Mouse (Mus musculus): ENCODE data around the gene F2rl2. TPM values are rescaled to one million over a fixed set of nuclear protein-coding genes. Genes with fewer than 3 reads are reported as not detected.

The F2rl2 gene
- under 1 TPM; 0.15 to 0.17 TPM for total RNA-seq (2021)
- long read RNA-seq, experiment 1 = 0 reads
- long read RNA-seq, experiment 2, partial matches to known transcripts = 0 of 2 reads
- long read RNA-seq, experiment 2, other reads (novel, unspliced or antisense) = 1 of 2 reads

- DNase-seq (ENCODE audit: low spot score in 2 of 2) = peak; percentile 27 to 35
- Histone ChIP-seq H3K4me3 (no peak within 1 kb of the TSS), H3K27ac (peak within 1 kb of the TSS; percentile 52)
- no peak for TF ChIP-seq CTCF (conservative IDR thresholded peaks at IDR 0.05)
Measured at GRCm38 (mm10) chr13:95696654-95697163, at the start of gene F2rl2. TSS of gene F2rl2 (plus strand) at chr13:95696853.

- no peak overlapping the region for H3K27ac ChIP-seq
- no peak overlapping the region for H3K4me3 ChIP-seq
- DNase-seq (ENCODE audit: low spot score in 2 of 2) = no peak
- TF ChIP-seq CTCF (conservative IDR thresholded peaks at IDR 0.05) = no peak
Measured at GRCm38 (mm10) chr13:95647248-95647647, 49.4 kb upstream of the F2rl2 start.

DNA sequence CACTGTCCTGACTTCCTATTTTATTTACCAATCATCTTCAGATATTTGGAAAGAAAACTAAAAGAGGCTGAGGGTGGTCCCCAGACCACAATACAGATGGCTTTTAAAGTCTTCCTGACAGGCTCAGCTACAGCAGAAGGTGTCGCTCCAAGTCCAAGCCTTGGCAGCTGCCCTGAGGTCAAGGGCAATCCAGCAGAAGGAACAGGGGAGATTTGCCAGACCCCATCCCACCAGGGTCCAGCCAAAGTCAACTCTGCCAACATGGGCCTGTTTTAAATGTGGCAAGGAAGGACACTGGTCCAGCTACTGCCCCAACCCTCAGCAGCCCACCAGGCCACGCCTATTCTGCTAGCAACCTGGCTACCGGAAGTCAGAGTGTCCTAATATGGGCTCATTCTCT is 46.7 kb upstream of the F2rl2 start:
- Histone ChIP-seq H3K4me3 (no peak overlapping the region), H3K27ac (no peak overlapping the region)
- TF ChIP-seq CTCF (conservative IDR thresholded peaks at IDR 0.05) = no peak
- DNase-seq (ENCODE audit: low spot score in 2 of 2) = no peak

DNA sequence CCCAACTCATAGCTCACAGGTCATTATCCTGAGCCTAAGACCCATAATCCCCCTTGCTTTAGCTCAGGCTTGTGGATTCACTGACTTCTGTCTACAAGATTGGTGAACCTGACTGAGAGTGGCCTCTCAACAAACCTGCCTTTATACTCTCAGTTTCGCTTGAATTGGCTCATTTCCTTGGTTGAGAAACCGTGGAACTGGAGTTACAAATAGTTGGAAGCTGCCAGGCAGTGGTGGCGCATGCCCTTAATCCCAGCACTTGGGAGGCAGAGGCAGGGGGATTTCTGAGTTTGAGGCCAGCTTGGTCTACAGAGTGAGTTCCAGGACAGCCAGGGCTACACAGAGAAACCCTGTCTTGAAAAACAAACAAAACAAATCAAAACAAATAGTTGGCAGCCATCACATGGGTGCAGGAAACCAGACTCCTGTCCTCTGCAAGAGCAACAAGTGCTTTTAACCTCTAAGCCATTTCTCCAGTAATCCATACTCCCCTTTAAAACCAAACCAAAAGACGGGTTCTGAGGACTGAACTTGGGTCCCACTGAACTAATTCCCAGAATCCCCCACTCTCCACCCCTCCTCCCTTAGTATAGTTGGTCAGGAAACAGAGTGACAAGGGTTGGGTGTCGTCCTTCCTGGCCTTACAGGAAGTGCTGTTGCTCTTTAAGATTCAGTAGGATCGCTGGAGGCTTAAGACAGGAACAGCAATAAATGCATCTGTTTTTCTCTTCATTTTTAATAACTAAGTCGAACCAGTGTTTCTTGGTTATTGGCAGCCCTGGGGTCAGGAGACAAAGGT is 44.6 kb upstream of the F2rl2 start:
- no peak overlapping the region for H3K4me3 ChIP-seq
- DNase-seq (ENCODE audit: low spot score in 2 of 2) = no peak
- no peak overlapping the region for H3K27ac ChIP-seq
- no peak for TF ChIP-seq CTCF (conservative IDR thresholded peaks at IDR 0.05)

GRCm38 (mm10) chr13:95653696-95654095 is 43.0 kb upstream of the F2rl2 start:
- TF ChIP-seq CTCF (conservative IDR thresholded peaks at IDR 0.05) = no peak
- DNase-seq (ENCODE audit: low spot score in 2 of 2) = no peak
- H3K27ac ChIP-seq = no peak overlapping the region
- H3K4me3 ChIP-seq = no peak overlapping the region

- no peak overlapping the region for H3K4me3 ChIP-seq
- peak in 1 of 2 experiments; percentile 26 for DNase-seq (ENCODE audit: low spot score in 2 of 2)
- no peak for TF ChIP-seq CTCF (conservative IDR thresholded peaks at IDR 0.05)
- H3K27ac ChIP-seq = no peak overlapping the region
Measured at GRCm38 (mm10) chr13:95655284-95655683, 41.4 kb upstream of the F2rl2 start.

GRCm38 (mm10) chr13:95657171-95657570 is 39.5 kb upstream of the F2rl2 start:
- H3K27ac ChIP-seq = no peak overlapping the region
- no peak for TF ChIP-seq CTCF (conservative IDR thresholded peaks at IDR 0.05)
- H3K4me3 ChIP-seq = no peak overlapping the region
- DNase-seq (ENCODE audit: low spot score in 2 of 2) = no peak

DNA sequence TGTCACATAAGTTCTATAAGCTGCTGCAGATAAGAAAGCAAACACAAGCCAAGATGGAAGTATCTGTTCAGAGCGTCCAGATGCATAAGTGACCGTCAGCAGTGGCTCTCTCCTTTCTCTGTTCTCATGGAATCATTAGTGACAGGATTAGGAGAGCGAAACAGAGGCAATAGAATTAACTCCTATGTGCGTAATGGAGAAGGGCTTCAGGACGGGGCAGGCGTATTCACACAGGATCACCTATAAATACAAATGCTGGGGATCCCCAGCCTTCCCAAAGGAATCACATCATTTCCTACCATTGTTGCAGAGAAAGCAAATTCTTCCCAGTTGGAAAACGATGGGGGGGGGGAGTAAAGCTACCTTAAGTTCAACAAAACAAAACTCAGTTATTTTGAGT is 37.2 kb upstream of the F2rl2 start:
- Histone ChIP-seq H3K27ac (no peak overlapping the region), H3K4me3 (no peak overlapping the region)
- no peak for TF ChIP-seq CTCF (conservative IDR thresholded peaks at IDR 0.05)
- DNase-seq (ENCODE audit: low spot score in 2 of 2) = no peak

GRCm38 (mm10) chr13:95663834-95664233 is 32.8 kb upstream of the F2rl2 start:
- Histone ChIP-seq H3K4me3 (no peak overlapping the region), H3K27ac (no peak overlapping the region)
- TF ChIP-seq CTCF (conservative IDR thresholded peaks at IDR 0.05) = no peak
- DNase-seq (ENCODE audit: low spot score in 2 of 2) = no peak

DNA sequence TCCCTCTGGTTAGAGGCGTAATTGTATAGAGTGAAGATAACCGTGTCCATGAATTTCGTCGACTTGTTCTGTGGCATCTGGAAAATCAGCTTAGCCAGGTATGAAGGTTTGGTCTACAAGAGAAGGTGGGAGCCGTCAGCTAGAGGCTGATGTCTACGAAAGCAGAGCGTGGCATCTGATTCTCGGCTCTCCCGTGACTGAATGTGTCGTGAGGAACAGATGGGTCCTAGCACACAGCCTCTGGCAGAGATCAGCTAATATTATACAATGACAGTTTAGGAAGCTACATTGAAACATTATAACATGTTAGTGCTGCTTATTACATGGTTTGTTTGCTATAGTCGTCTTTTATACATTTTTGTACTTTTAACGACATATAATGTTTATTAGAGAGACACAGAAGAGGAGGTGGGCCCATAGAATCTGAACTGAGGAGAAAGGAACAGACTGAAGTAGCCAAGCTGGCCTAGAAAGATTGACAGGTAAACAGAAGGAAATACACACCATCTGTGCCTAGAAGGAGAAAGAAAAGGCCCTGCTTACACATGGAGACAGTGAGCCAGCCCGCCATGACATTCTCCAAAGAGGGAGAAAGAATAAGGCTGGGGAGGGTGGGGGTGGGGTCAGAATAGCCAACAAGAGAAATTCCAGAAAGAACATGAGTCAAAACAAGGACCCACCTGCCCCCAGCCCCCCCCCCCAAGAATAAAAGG is 30.9 kb upstream of the F2rl2 start:
- no peak overlapping the region; the same call in 1 of the 2 replicates for H3K27ac ChIP-seq
- H3K4me3 ChIP-seq = no peak overlapping the region
- TF ChIP-seq CTCF (conservative IDR thresholded peaks at IDR 0.05) = no peak
- peak in 1 of 2 experiments; percentile 27 for DNase-seq (ENCODE audit: low spot score in 2 of 2)

DNA sequence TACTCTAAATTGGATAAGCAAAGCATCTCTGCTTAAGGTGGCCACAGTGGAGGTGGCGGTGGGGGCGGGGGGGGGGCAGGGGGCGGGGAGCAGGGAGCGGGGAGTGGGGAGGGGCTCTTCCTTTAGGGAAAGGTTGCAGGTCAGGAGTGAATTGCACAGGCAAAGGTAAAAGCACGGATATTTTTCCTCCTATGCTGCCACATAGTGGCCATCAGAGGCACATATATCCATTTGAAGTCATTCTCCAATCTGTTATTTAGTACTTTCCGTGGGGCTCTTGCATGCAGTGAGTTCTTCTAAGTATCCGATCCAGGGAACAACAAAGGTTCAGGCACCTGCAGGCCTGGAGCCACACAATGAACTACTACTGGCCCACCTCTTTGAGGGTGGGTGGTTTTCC is 29.4 kb upstream of the F2rl2 start:
- peak; percentile 70 for TF ChIP-seq CTCF (conservative IDR thresholded peaks at IDR 0.05)
- DNase-seq (ENCODE audit: low spot score in 2 of 2) = no peak
- Histone ChIP-seq H3K4me3 (no peak overlapping the region), H3K27ac (no peak overlapping the region)

DNA sequence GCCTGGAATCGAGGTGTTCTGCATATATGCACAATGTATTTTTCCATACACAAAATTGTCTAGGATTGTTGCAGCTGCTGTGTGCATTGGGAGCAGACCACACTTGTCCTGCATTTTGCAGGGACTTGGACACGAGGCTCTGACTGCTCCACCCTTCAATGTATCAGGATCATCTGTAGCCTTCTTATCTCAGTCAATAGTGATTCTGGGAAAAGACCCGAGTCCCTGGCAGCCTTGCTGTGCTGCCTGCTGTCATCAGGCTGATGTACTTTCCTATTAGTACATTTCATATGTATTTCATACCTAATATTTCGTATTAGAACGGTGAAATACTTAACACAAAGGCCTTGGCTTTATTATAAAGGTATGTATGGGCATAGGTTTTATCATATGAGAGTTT is 26.1 kb upstream of the F2rl2 start:
- Histone ChIP-seq H3K4me3 (no peak overlapping the region), H3K27ac (no peak overlapping the region)
- DNase-seq (ENCODE audit: low spot score in 2 of 2) = no peak
- no peak for TF ChIP-seq CTCF (conservative IDR thresholded peaks at IDR 0.05)
